Mouse (Mus musculus) mouse embryonic stem cell (cell line): Measurements from ENCODE around the gene Plcb4.
"Not testable (repeated sequence)": the region's sequence is repeated elsewhere in the genome, so short reads cannot be mapped to it uniquely, and the experiment has no call there.

Experiments
- in situ Hi-C, 2 experiments: fragments of 300-500 bp; cut with MboI; formaldehyde crosslinking; loops; 1 replicate in 1 of 2; 3 replicates in 1 of 2; pipeline ENCODE4 v1.14.3; 2019 to 2020; ENCODE audit warnings: low sequenced_read_pairs in 2 of 2, low pct_unique_long_range_greater_than_20kb in 1 of 2, mixed read lengths in 1 of 2; ENCODE audit not compliant: unreplicated experiment in 1 of 2

Gene Plcb4

GRCm38 (mm10) chr2:135738022-135738780 lies 79.4 kb downstream of the Plcb4 start:
- in situ Hi-C loops = not testable (repeated sequence)

- in situ Hi-C loops = no loop called here
These were observed 80.1 kb downstream of the Plcb4 start for GRCm38 (mm10) chr2:135738950-135739349.

- in situ Hi-C loops = no loop called here
These were observed 84.3 kb downstream of the Plcb4 start for GRCm38 (mm10) chr2:135742954-135743700.

- in situ Hi-C loops = no loop called here
These were observed 85.9 kb downstream of the Plcb4 start for GRCm38 (mm10) chr2:135744711-135745110.

- in situ Hi-C loops = no loop called here
These were observed 86.3 kb downstream of the Plcb4 start for GRCm38 (mm10) chr2:135745126-135745525.

- in situ Hi-C loops = no loop called here
These were observed 89.6 kb downstream of the Plcb4 start for GRCm38 (mm10) chr2:135748441-135748840.

GRCm38 (mm10) chr2:135749606-135750005 lies 90.8 kb downstream of the Plcb4 start:
- in situ Hi-C loops = no loop called here

- in situ Hi-C loops = no loop called here
These were observed 91.9 kb downstream of the Plcb4 start for GRCm38 (mm10) chr2:135750748-135751147.

GRCm38 (mm10) chr2:135755792-135756191 lies 97.0 kb downstream of the Plcb4 start:
- in situ Hi-C loops = no loop called here

GRCm38 (mm10) chr2:135757478-135757877 lies 98.7 kb downstream of the Plcb4 start:
- in situ Hi-C loops = no loop called here

- in situ Hi-C loops = no loop called here
These were observed 100.8 kb downstream of the Plcb4 start for GRCm38 (mm10) chr2:135759499-135760095.

GRCm38 (mm10) chr2:135761226-135761802 lies 102.5 kb downstream of the Plcb4 start:
- in situ Hi-C loops = no loop called here

GRCm38 (mm10) chr2:135764706-135765105 lies 105.9 kb downstream of the Plcb4 start:
- in situ Hi-C loops = no loop called here

- in situ Hi-C loops = no loop called here
These were observed 107.8 kb downstream of the Plcb4 start for GRCm38 (mm10) chr2:135766471-135767063.

- in situ Hi-C loops = no loop called here
These were observed 108.7 kb downstream of the Plcb4 start for GRCm38 (mm10) chr2:135767535-135767934.

- in situ Hi-C loops = no loop called here
These were observed 110.9 kb downstream of the Plcb4 start for GRCm38 (mm10) chr2:135769701-135770100.

- in situ Hi-C loops = no loop called here
These were observed 111.4 kb downstream of the Plcb4 start for GRCm38 (mm10) chr2:135770226-135770625.

- in situ Hi-C loops = no loop called here
These were observed 114.6 kb downstream of the Plcb4 start for GRCm38 (mm10) chr2:135773194-135773972.
